Mouse (Mus musculus) gastrocnemius, adult 8-10 months (tissue): ENCODE measurements at regions not wholly inside any gene's neighbourhood (a gene's known extent, or its start where the extent isn't known, plus 50 kb on each side); places are given as distances from the start of the nearest gene placed in this dataset.
"Not testable (repeated sequence)": the region's sequence is repeated elsewhere in the genome, so short reads cannot be mapped to it uniquely, and the experiment has no call there.

ENCODE experiments used
- DNase-seq, 2 experiments: peaks; one replicate each; pipeline ENCODE4 v3.0.0; 2022; ENCODE audit warnings: low spot score in 2 of 2

DNA sequence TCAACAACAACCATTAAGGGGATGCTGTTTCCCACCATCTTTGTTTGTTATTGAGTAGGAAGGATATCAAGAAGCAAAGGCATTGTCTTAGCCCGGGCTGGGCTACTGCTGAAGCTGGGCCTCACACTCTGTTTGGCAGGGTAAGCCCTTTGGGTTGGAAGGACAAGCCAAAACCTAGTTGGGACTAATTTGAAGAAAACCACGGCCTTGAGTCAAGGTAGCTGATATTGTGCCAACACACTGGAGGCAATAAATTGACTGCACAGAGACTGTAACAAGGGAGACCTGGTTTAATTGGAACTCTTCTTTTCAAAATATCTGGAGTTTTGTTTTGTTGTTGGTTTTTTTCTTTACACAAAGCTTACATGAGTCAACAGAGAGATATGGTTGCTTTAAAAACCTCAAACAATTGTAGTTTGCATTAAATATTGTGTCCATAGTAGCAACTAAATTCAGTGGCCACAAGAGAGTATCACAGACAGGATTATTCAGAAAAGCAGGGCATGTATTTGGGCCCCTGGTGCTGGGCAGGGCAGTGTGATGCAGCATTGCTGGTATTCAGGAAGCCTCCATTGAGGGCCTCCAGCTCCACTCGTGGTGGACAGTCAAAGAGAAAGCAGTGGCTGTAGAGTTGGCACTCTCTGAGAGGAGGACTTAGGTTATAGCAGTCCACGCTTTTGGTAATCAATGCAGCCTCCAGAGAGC is 105.5 kb upstream of the Ubl3 start:
- no peak for DNase-seq

GRCm38 (mm10) chr5:148652525-148653243 is 100.1 kb upstream of the Ubl3 start:
- DNase-seq, result no peak

GRCm38 (mm10) chr5:148651736-148652135 is 99.1 kb upstream of the Ubl3 start:
- no peak for DNase-seq

- DNase-seq, result not testable (repeated sequence)
Observed at GRCm38 (mm10) chr5:148649573-148649972, 97.0 kb upstream of the Ubl3 start.

DNA sequence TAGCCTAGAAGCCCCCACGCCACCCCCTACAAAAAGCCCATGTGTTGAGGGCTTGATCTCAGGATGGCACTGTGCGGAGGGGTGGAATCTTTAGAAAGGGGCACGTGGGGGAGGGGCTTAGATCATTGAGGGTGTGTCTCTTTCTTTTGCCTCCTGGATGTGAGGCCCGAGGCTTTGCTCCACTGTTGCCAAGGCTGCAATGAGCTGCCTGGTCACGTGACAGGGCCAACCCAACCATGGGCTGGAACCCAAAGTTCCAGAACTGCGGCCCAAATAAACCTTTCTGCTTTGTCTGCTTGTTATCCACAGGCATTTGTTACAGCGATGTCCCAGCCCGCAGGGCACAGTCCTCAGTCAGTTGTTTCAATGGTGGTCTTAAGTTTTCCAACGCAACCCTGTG is 96.5 kb upstream of the Ubl3 start:
- no peak for DNase-seq

GRCm38 (mm10) chr5:148647644-148648043 is 95.1 kb upstream of the Ubl3 start:
- DNase-seq, result no peak

DNA sequence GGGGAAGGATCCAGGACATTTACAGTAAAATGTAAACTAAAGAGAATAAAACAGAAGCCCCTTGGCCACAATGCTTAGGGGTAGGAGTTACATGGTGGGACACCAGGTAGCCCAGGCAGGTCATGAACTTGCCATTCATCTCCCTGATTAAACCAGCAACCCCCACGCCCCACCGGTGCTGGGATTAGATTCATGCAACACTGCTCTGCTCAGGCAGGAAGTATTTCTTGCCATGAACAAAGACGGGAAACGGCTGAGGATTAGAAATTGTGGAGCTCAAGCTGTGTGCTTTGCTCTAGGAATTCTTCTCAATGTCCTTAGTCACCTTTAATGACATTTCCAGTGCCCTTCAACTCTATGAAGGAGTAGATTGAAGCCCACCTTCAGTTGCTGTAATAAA is 93.2 kb upstream of the Ubl3 start:
- DNase-seq, result no peak

DNA sequence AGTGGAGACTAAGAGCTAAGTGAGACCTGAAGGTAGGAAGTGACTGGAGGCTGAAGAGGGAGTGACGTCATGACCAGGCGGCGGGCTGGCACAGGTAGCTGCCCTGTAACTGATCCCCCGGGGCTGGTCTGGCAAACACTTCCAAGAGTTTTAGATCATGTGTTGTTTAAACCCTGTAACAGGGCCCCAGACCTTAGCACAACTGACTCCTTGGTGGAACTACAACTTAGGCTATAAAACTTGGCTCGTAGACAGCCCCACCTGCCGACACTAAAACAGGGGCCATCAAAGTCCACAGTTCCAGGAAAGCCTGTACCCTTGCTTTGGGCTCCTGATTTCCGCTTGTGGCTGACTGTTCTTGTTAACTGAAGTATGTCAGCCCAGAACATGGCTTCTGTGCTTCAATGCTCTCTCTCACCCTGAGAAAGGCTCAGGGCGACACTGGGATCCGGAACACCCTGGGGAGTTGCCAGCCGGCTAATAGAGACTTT is 92.6 kb upstream of the Ubl3 start:
- no peak for DNase-seq

DNA sequence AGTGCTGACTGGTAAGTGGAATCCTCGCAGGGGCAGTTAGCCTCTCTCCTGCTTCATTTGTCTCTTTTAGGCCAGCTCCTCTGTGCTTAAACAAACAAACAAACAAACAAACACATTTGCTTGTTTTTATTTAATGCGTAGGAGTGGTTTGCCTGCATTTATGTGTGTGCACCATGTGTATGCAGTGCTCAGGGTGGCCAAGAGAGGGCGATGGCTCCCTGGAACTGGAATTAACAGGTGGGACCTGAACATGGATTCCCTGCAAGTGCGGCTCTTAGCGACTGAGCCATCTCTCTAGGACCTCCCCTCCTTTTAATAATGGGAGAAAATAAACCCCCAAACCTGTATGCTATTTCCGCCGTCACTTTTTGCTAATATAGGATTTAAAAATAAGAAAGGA is 91.8 kb upstream of the Ubl3 start:
- DNase-seq, result no peak

DNA sequence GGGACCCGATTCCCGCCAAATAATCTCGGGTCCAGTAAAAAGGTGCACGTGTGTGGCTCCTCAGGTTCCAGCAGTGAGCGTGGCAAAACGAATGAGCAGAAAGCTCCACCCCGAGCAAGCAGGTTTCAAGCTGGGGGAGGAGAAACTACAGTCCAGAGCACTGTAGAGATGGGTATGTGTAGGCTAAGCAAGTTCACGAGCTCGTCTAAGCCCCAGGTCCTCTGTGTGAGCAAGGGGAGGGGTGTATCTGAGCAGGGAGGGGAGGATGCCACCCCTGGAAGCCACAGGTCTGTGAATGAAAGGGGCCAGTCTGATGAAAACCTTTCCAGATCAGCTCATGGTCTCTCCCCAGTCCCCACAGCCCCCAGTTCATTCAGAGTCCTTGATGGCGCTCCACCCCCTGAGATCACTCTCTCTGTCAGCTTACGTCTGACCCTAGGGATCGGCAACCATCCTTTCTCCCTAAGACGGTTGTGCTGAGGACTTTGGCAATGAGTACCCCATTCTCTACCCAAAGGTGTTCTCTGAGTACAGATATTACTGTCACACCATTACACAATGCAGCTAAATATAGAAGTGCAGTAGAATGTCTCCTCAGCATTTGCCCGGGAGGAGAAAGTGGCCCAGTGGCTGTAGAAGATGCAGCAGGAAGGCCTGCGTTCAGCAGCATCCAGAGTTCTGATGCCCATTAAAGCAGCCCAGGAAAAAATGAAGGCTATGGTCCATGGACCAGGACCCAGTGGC is 89.2 kb upstream of the Ubl3 start:
- DNase-seq, result no peak

- no peak for DNase-seq
Observed at GRCm38 (mm10) chr5:148640523-148640922, 87.9 kb upstream of the Ubl3 start.

DNA sequence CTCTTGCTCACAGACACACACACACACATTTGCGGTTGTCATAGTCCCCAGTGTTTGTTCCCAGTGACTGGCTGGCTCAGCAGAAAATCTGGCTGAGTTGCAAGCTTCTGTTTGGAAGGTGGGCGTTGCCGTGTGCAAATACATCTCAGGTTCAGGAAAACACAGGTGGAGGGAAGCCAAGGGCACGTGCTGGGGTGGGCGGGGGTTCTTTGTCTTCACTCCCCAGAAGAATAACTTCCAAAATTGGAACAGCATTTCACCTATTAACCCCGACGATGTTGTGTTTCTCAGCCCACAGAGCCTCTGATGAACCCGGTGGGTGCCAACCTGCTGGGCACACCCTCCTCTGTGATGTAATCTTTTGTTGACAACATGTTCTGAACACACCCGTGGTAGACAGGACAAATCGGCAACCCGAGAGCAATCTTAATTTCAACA is 82.3 kb upstream of the Ubl3 start:
- DNase-seq, result no peak

GRCm38 (mm10) chr5:148633999-148634398 is 81.4 kb upstream of the Ubl3 start:
- DNase-seq, result no peak

DNA sequence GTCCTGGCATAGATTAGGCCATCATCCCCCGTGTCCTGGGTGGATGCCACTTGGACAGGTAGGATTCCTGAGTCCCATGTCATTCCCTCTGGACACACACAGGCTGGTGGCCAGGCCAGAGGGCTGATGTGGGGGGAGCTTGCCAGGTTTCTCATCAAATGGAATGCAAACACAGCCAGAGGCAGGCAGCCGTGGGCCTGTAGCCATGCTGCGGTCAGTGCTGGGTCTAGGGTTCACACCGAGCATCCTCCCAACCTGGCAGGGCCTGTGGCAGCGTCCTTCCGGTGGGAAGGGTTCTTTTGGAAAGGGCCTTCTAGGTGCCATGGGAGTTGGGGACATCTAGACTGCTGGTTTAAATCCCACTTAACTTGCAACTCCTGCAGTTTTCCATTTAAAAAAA is 80.7 kb upstream of the Ubl3 start:
- no peak for DNase-seq

GRCm38 (mm10) chr5:148632516-148633170 is 80.1 kb upstream of the Ubl3 start:
- DNase-seq, result peak in 1 of 2 experiments; percentile 14

DNA sequence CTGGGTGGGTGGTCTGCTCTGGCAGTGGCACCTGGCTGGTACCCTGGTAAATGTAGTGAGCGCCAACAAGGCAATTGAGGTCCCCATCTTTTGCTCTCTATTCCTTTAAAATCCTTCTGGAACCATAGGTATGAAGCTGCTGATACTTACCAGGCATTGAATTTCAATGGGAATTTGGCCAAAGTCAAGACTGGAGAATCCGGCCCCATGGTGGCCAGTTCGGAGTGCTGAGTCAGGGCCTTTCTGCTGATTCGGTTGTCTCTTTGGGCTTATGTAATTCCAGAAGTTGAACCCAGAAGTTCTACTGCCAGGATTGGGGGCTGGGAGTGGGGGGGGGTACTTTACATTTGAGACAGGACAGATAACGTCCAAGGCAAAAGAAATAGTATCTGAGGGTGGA is 79.0 kb upstream of the Ubl3 start:
- no peak for DNase-seq

DNA sequence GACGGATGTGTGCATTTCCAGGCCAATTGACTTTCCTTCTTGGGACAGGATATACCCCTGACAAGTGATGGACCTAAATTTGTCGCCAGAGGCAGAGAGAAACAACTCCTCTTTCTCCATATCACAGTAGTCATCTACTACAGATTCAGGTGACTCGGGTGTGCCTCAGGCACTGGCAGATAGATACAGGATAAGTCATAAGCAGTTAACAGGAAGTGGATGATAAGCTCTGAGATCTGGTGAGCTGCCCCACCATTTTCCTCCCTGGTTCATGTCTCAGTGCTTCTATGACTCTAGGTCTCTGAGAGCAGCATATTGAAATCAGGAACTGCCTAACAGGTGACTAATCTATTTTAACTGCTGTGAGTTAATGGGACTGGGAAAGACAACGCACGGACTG is 73.4 kb upstream of the Ubl3 start:
- DNase-seq, result no peak

DNA sequence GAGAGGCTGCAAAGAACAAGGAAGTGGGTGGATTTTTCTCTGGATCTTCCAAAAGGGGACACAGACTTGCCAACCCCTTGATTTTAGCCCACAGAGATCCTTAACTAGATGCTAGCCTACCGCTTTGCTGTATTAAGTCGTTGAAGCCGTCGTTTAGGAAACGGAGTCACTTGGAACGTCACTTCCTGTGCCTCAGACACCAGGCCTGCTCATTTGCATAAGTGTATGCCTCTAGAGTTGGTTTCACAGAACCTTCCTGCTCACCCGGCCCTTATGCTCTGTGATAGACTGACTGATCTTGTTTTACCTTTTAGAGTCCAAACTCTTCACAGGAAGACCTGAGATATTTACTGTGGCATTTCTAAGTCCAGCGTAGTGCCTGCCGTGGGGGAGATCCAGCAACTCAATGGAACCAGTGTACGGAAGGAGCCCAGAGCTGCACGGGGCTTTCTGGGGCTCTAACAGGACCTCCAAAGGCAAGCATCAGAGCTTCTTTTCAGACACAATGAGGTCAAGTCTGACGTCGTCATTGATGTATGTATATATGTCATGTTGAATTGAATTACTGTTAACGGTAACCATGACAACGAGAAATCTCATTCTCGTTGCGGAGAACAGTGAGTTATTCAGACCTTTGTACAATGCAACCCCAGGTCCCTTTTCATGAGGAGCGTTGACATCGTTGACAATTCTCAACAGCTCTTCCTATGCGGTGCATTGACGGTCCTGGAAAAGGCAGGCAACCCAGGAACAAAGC is 72.2 kb upstream of the Ubl3 start:
- DNase-seq, result no peak

GRCm38 (mm10) chr5:148620895-148621786 is 68.6 kb upstream of the Ubl3 start:
- no peak for DNase-seq

DNA sequence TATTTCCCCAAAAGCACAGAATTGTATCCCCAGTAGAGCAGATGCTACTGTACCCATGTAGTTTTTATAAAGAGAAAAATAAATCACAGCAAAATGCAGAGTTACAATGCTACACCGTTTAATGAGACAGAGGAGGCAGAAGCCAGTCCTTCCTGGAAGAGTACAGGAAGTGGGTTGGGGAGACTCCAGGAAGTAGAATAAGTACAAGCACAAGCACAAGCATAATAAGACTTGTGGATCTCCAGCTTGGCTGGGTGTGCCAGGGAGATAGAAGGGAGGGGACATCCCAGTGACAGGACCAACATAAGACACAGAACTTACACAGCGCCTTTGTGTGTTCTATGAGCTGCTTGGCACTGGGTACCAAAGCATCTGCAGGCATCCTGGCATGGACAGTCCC is 67.3 kb upstream of the Ubl3 start:
- DNase-seq, result no peak
